Mouse (Mus musculus): Measurements from ENCODE around the gene Rbm4b. TPM values are rescaled to one million over a fixed set of nuclear protein-coding genes. Genes with fewer than 3 reads are reported as not detected.
"Not testable (repeated sequence)": the region's sequence is repeated elsewhere in the genome, so short reads cannot be mapped to it uniquely, and the experiment has no call there.

Rbm4b gene
- polyA plus RNA-seq, 1 experiment from 2014 or later: 57.6 TPM

DNA sequence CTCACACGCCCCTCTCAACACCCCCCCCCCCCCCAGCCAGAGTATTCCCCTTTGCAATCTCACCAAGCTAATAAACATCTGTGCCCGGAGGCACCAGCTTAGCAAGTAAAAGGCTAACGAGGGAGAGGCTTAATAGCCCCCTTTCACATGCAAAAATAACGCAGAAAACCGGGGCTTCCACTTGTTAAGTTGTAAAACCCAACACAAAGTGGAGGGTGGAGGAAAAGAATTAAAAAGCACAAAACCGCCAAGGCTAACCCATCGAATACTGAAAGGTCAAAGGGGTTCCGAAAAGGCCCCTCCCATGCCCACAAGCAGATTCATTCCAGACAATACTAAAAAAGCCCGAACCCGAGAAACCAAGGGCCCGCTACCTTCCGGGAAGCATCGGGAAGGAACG is 54.0 kb downstream of the Rbm4b start:
- Histone ChIP-seq H3K36me3 (ENCODE audit: control insufficient read depth, insufficient read depth, low read length) (no peaks in the 10 kb centered on the region), H3K4me1 (replicated peaks; ENCODE audit: control insufficient read depth, insufficient read depth, low read length) (peaks cover 16% of the 10 kb centered on the region), H3K9me3 (ENCODE audit: control insufficient read depth, low read length) (no peaks in the 10 kb centered on the region), H3K27me3 (ENCODE audit: control insufficient read depth, insufficient read depth, low read depth, low read length) (no peaks in the 10 kb centered on the region), H3K4me3 (ENCODE audit: low read length) (peak overlapping the region; percentile 95), H3K4me2 (ENCODE audit: low read depth, low read length) (peak overlapping the region; percentile 94), H3K27ac (ENCODE audit: low read length) (peak overlapping the region; percentile 4; the same call in 1 of the 2 replicates), H3K9ac (ENCODE audit: low read length) (peak overlapping the region; percentile 83)
- no peak for ATAC-seq (ENCODE audit: low read depth)
- WGBS: under 1% methylated on average over 14 of the region's 14 CpGs

DNA sequence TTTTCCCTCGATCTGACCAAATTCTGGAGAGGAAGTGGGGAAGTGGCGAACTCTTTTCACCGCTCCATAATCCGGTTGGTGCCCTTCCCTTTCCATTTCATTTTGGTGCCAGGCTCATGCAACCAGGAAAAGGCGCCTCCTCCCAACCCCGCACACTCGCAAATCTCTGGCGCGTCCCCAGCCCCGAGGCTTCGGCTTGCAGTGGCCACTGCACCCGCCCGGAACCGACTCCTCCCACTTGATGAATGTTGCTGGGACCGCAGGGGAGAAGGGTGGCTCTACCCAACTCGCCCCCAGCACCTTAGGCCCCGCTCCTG is 54.4 kb downstream of the Rbm4b start:
- Histone ChIP-seq H3K27ac (ENCODE audit: low read length) (peak overlapping the region; percentile 97), H3K36me3 (ENCODE audit: control insufficient read depth, insufficient read depth, low read length) (no peaks in the 10 kb centered on the region), H3K4me3 (ENCODE audit: low read length) (peak overlapping the region; percentile 95), H3K4me2 (ENCODE audit: low read depth, low read length) (peak overlapping the region; percentile 94), H3K9ac (ENCODE audit: low read length) (peak overlapping the region; percentile 83), H3K4me1 (replicated peaks; ENCODE audit: control insufficient read depth, insufficient read depth, low read length) (peaks cover 16% of the 10 kb centered on the region), H3K27me3 (ENCODE audit: control insufficient read depth, insufficient read depth, low read depth, low read length) (no peaks in the 10 kb centered on the region), H3K9me3 (ENCODE audit: control insufficient read depth, low read length) (no peaks in the 10 kb centered on the region)
- no peak for ATAC-seq (ENCODE audit: low read depth)
- WGBS: 0% methylated on average over 17 of the region's 17 CpGs

DNA sequence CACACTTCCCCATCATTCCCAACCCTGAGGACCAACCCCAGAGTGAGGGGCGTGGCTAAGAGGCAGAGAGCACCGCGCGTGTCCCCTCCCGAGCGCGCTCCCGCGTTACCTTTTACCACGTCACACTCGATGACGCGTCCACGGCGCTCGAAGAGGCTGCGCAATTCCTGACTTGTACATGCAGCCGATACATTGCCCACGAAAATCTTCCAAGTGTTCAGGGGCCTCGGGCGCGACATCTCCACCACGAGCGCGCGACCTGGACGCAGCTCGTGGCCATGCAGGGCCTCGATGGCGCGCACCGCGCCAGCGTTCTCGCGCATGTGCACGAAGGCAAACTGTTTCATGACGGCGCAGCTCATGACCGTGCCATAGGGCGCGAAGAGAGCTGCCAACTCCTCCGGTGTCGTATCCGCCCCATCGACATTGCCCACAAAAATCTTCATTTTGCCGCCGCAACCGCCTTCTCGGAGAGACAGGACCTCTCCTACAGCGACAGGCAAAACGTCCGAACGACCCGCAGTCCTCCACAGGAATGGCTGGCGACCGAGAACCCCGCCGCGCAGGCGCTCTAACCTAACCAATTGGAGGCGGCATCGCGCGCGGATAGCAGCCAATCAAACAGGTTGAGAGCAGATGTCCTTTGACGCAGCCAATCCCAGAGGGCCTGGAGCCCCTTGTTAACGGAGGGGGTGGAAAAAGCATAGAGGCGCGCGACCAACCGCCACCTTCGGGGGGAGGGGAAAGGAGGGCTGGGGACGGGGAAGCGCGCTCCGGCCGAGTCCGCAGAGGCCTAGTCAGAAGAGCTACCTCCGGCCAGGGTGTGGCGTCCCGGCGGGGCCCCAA is 55.0 kb downstream of the Rbm4b start, which contains the start of the genes Gm21992 and Rbm14:
Gene Gm21992, minus strand, starts transcription at position 550 of the 846 bp plus-strand sequence.
Gene Rbm14, minus strand, starts transcription at position 572 of the 846 bp plus-strand sequence.
- no peaks in the 10 kb centered on the region for H3K9me3 ChIP-seq (ENCODE audit: control insufficient read depth, low read length)
- no peaks in the 10 kb centered on the region for H3K36me3 ChIP-seq (ENCODE audit: control insufficient read depth, insufficient read depth, low read length)
- H3K27ac ChIP-seq (ENCODE audit: low read length): peak within 1 kb of the TSS; percentile 97
- under 1% methylated on average over 83 of the region's 83 CpGs for WGBS
- H3K4me2 ChIP-seq (ENCODE audit: low read depth, low read length): peak within 1 kb of the TSS; percentile 94
- peak within 1 kb of the TSS; percentile 95 for H3K4me3 ChIP-seq (ENCODE audit: low read length)
- peak; percentile 99 for ATAC-seq (ENCODE audit: low read depth)
- H3K4me1 ChIP-seq (replicated peaks; ENCODE audit: control insufficient read depth, insufficient read depth, low read length): peaks cover 16% of the 10 kb centered on the region
- H3K9ac ChIP-seq (ENCODE audit: low read length): peak within 1 kb of the TSS; percentile 98
- no peaks in the 10 kb centered on the region for H3K27me3 ChIP-seq (ENCODE audit: control insufficient read depth, insufficient read depth, low read depth, low read length)

DNA sequence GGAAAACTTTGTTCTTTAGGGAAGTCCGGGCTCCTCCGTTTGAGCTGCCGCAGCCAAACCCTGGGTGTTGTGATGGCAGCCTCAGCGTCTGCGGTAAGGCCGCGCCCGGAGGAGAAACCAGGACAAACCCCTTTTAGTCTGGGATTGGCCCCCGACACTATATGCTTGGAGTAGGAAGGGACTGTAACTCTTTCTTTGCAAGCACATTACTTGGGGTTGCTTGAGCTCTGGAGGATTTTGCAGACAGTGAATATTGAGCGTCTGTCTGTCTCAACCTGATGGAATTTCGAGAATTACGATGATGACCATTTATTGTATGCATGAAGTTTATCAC is 55.6 kb downstream of the Rbm4b start:
- peak overlapping the region; percentile 97 for H3K27ac ChIP-seq (ENCODE audit: low read length)
- H3K27me3 ChIP-seq (ENCODE audit: control insufficient read depth, insufficient read depth, low read depth, low read length): no peaks in the 10 kb centered on the region
- no peaks in the 10 kb centered on the region for H3K9me3 ChIP-seq (ENCODE audit: control insufficient read depth, low read length)
- peak overlapping the region; percentile 98 for H3K9ac ChIP-seq (ENCODE audit: low read length)
- H3K4me1 ChIP-seq (replicated peaks; ENCODE audit: control insufficient read depth, insufficient read depth, low read length): peaks cover 16% of the 10 kb centered on the region
- no peaks in the 10 kb centered on the region for H3K36me3 ChIP-seq (ENCODE audit: control insufficient read depth, insufficient read depth, low read length)
- H3K4me2 ChIP-seq (ENCODE audit: low read depth, low read length): peak overlapping the region; percentile 70
- peak; percentile 43 for ATAC-seq (ENCODE audit: low read depth)
- WGBS: 2% methylated on average over 12 of the region's 12 CpGs
- peak overlapping the region; percentile 95 for H3K4me3 ChIP-seq (ENCODE audit: low read length)

DNA sequence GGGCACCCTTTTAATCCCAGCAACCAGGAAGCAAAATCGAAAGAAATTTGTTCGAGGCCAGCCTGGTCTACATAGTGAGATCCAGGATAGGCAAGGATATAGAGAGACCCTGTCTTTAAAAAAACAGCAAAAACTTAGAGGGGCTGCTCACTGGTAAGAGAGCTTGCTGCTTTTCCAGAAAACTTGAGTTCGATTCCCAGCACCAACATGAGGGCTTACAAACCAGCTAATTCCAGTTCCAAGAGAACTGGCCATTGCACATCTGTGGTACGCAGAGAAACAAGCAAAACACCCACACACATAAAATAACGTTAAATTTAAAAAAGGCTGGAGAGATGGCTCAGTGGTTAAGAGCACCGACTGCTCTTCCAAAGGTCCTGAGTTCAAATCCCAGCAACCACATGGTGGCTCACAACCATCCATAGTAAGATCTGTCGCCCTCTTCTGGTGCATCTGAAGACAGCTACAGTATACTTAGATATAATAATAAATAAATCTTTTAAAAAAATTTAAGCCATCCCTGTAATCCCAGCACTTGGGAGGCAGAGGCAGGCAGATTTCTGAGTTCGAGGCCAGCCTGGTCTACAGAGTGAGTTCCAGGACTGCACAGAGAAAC is 56.1 kb downstream of the Rbm4b start:
- Histone ChIP-seq H3K4me1 (replicated peaks; ENCODE audit: control insufficient read depth, insufficient read depth, low read length) (peaks cover 16% of the 10 kb centered on the region), H3K9ac (ENCODE audit: low read length) (peak overlapping the region; percentile 98), H3K4me3 (ENCODE audit: low read length) (peak overlapping the region; percentile 95), H3K4me2 (ENCODE audit: low read depth, low read length) (peak overlapping the region; percentile 70), H3K27ac (ENCODE audit: low read length) (peak overlapping the region; percentile 97)
- 72% methylated on average over 8 of the region's 8 CpGs for WGBS
- not testable (repeated sequence) for H3K9me3 ChIP-seq (ENCODE audit: control insufficient read depth, low read length); H3K27me3 ChIP-seq (ENCODE audit: control insufficient read depth, insufficient read depth, low read depth, low read length); ATAC-seq (ENCODE audit: low read depth); H3K36me3 ChIP-seq (ENCODE audit: control insufficient read depth, insufficient read depth, low read length)

DNA sequence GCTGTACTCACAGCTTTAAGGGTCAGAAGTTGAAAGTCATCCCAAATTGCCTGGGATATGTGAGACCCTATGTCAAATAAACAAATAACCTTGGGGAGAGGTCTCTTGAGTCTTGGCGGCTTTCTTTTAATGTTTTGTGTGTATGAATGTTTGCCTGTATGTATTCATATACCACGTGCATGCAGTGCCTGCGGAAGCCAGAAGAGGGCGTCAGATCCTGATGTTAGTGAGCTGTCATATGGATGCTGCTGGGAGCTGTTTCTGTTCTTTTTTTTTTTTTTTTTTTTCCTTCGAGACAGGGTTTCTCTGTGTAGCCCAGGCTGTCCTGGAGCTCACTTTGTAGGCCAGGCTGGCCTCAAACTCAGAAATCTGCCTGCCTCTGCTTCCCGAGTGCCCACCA is 56.7 kb downstream of the Rbm4b start:
- Histone ChIP-seq H3K27ac (ENCODE audit: low read length) (no peak overlapping the region), H3K36me3 (ENCODE audit: control insufficient read depth, insufficient read depth, low read length) (no peaks in the 10 kb centered on the region), H3K4me2 (ENCODE audit: low read depth, low read length) (no peak overlapping the region), H3K27me3 (ENCODE audit: control insufficient read depth, insufficient read depth, low read depth, low read length) (no peaks in the 10 kb centered on the region), H3K9ac (ENCODE audit: low read length) (no peak overlapping the region), H3K4me3 (ENCODE audit: low read length) (no peak overlapping the region), H3K9me3 (ENCODE audit: control insufficient read depth, low read length) (no peaks in the 10 kb centered on the region), H3K4me1 (replicated peaks; ENCODE audit: control insufficient read depth, insufficient read depth, low read length) (peaks cover 13% of the 10 kb centered on the region)
- no peak for ATAC-seq (ENCODE audit: low read depth)
- 87% methylated on average over 6 of the region's 6 CpGs for WGBS

Other genes with a start within 250 kb of the Rbm4b start
- gene Pcx, start 246.0 kb upstream of the Rbm4b start, polyA plus RNA-seq (2015; fragmentation: Nextera tagmentation; extraction: Ambion mirVana): 21.3 and 24.7 TPM in 2 replicates
- gene Lrfn4, start 140.8 kb upstream of the Rbm4b start, polyA plus RNA-seq (2015; fragmentation: Nextera tagmentation; extraction: Ambion mirVana): 3.4 and 4.1 TPM in 2 replicates
- 68.3 and 70.1 TPM in 2 replicates for gene Rce1, start 130.9 kb upstream of the Rbm4b start, polyA plus RNA-seq (2015; fragmentation: Nextera tagmentation; extraction: Ambion mirVana)
- gene Gm960, start 57.8 kb upstream of the Rbm4b start, polyA plus RNA-seq (2015; fragmentation: Nextera tagmentation; extraction: Ambion mirVana): 2.5 and 3.3 TPM in 2 replicates
- 1.0 and 1.4 TPM in 2 replicates for gene Sptbn2, start 45.3 kb upstream of the Rbm4b start, polyA plus RNA-seq (2015; fragmentation: Nextera tagmentation; extraction: Ambion mirVana)
- gene Rbm4, start 37.4 kb downstream of the Rbm4b start, polyA plus RNA-seq (2015; fragmentation: Nextera tagmentation; extraction: Ambion mirVana): 52.2 and 55.1 TPM in 2 replicates
- 25.7 and 30.9 TPM in 2 replicates for gene Gm21992, start 55.1 kb downstream of the Rbm4b start, polyA plus RNA-seq (2015; fragmentation: Nextera tagmentation; extraction: Ambion mirVana)
- gene Rbm14, start 55.1 kb downstream of the Rbm4b start, polyA plus RNA-seq (2015; fragmentation: Nextera tagmentation; extraction: Ambion mirVana): 82.4 and 88.6 TPM in 2 replicates
- 53.7 and 60.1 TPM in 2 replicates for gene Ccs, start 82.8 kb downstream of the Rbm4b start, polyA plus RNA-seq (2015; fragmentation: Nextera tagmentation; extraction: Ambion mirVana)
- 0.65 and 0.72 TPM in 2 replicates for gene Ccdc87, start 82.9 kb downstream of the Rbm4b start, polyA plus RNA-seq (2015; fragmentation: Nextera tagmentation; extraction: Ambion mirVana)
- gene Ctsf, start 98.6 kb downstream of the Rbm4b start, polyA plus RNA-seq (2015; fragmentation: Nextera tagmentation; extraction: Ambion mirVana): 23.5 and 26.6 TPM in 2 replicates
- gene Actn3, start 121.4 kb downstream of the Rbm4b start, polyA plus RNA-seq (2015; fragmentation: Nextera tagmentation; extraction: Ambion mirVana): 2.1 and 5.0 TPM in 2 replicates
- gene Zdhhc24, start 122.2 kb downstream of the Rbm4b start, polyA plus RNA-seq (2015; fragmentation: Nextera tagmentation; extraction: Ambion mirVana): 8.3 and 9.4 TPM in 2 replicates
- gene Bbs1, start 150.1 kb downstream of the Rbm4b start, polyA plus RNA-seq (2015; fragmentation: Nextera tagmentation; extraction: Ambion mirVana): 4.2 and 4.9 TPM in 2 replicates
- gene Dpp3, start 171.8 kb downstream of the Rbm4b start, polyA plus RNA-seq (2015; fragmentation: Nextera tagmentation; extraction: Ambion mirVana): 94.6 and 95.1 TPM in 2 replicates
- gene Peli3, start 186.6 kb downstream of the Rbm4b start, polyA plus RNA-seq (2015; fragmentation: Nextera tagmentation; extraction: Ambion mirVana): 1.9 and 2.1 TPM in 2 replicates
- gene Mrpl11, start 205.7 kb downstream of the Rbm4b start, polyA plus RNA-seq (2015; fragmentation: Nextera tagmentation; extraction: Ambion mirVana): 90.6 and 93.4 TPM in 2 replicates
- gene Npas4, start 233.8 kb downstream of the Rbm4b start, polyA plus RNA-seq (2015; fragmentation: Nextera tagmentation; extraction: Ambion mirVana): 0.09 TPM in 1 of 2 replicates, not detected in the other